14 mouse cellular contexts compared by ENCODE assay signal in the genomic region with DNA sequence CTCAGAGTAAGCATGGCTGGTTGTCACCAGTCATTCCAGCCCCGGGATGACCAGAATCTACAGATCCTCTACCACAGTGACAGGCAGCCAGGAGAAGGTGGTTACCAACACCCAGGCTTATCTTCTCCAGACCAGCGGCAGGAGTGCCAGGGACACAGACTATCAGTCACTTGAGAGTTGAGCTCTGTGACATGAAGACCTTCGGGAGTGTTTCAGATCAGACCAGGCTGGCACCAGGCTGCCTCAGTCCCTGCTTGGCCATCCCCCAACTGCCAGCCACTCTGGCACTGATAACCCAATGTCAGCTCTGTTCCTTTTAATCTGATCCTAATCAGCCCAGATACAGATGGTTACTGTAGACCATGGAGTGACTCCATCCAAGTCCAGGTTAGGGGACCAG. TPM values are rescaled to one million over a fixed set of nuclear protein-coding genes. Genes with fewer than 3 reads are reported as not detected.
A peak's percentile ranks its signal among the peaks of the same experiment; 100 is the strongest.
DNase-seq lines count a peak whose midpoint lies in the region; ATAC-seq lines count a peak whose summit lies in the region.
"Had no signal": no experiment of that assay in that cellular context is flagged by ENCODE, and none has a peak within 500 bp of the region (broad histone marks: within the 10 kb centered on the region; RNA-seq: fewer than 3 reads in every experiment).

No protein-coding gene starts in this region.

- no peaks in the 10 kb centered on the region; the same call in 1 of the 2 replicates for H3K9me3 ChIP-seq in kidney, embryonic 15.5 days (replicated peaks)
- peaks cover 4% of the 10 kb centered on the region for H3K9me3 ChIP-seq in liver, embryonic 12.5 days (replicated peaks)
- H3K9me3 ChIP-seq: heart, embryonic 15.5 days; limb, embryonic 15.5 days had no signal

- H3K4me2 ChIP-seq in kidney, embryonic 15.5 days = no peak overlapping the region
- H3K4me2 ChIP-seq in liver, embryonic 12.5 days = peak overlapping the region; percentile 50
- H3K4me2 ChIP-seq: heart, embryonic 15.5 days; limb, embryonic 15.5 days; midbrain, embryonic 12.5 days had no signal

- H3K9ac ChIP-seq in kidney, embryonic 15.5 days = no peak overlapping the region
- H3K9ac ChIP-seq in liver, embryonic 12.5 days = peak overlapping the region; percentile 58
- H3K9ac ChIP-seq: heart, embryonic 15.5 days; limb, embryonic 15.5 days; midbrain, embryonic 12.5 days had no signal

- no peak for DNase-seq in kidney, adult 11 months
- DNase-seq in c-Kit-positive CD71-positive TER-119-positive erythroid progenitor cells, embryonic 14.5 days (ENCODE audit: low spot score) = peak; percentile 88
- peak; percentile 71 to 83 for DNase-seq in spleen, postnatal 36 days (ENCODE audit: low spot score in 2 of 2)
- no peak for DNase-seq in gastrocnemius, postnatal 10 days

- H3K4me3 ChIP-seq in kidney, embryonic 15.5 days (replicated peaks) = no peak overlapping the region
- peak overlapping the region; percentile 2; the same call in 1 of the 2 replicates for H3K4me3 ChIP-seq in liver, embryonic 12.5 days
- H3K4me3 ChIP-seq: heart, embryonic 15.5 days; left cerebral cortex, adult 2 months; limb, embryonic 15.5 days; midbrain, embryonic 12.5 days had no signal

- WGBS in kidney, embryonic 15.5 days = 90% methylated on average over 3 of the region's 3 CpGs
- WGBS in liver, embryonic 12.5 days (ENCODE audit: insufficient replicate concordance) = 27% methylated on average over 3 of the region's 3 CpGs

- peak; percentile 75 for ATAC-seq in kidney, embryonic 15.5 days (replicated peaks; ENCODE audit: low FRiP score)
- peak; percentile 91 for ATAC-seq in liver, embryonic 12.5 days
- no peak for ATAC-seq in frontal cortex, adult (ENCODE audit: low TSS enrichment)
- ATAC-seq: hindbrain, postnatal 0 days had no signal

- no peaks in the 10 kb centered on the region for H3K4me1 ChIP-seq in kidney, embryonic 15.5 days
- peaks cover 64% of the 10 kb centered on the region for H3K4me1 ChIP-seq in liver, embryonic 12.5 days
- H3K4me1 ChIP-seq: heart, embryonic 15.5 days; limb, embryonic 15.5 days; midbrain, embryonic 12.5 days had no signal

- no peaks in the 10 kb centered on the region for H3K27me3 ChIP-seq in kidney, embryonic 15.5 days
- 0 out of 2 replicates have a peak, but pooled peaks cover 4% of the 10 kb centered on the region for H3K27me3 ChIP-seq in liver, embryonic 12.5 days (replicated peaks)
- H3K27me3 ChIP-seq: limb, embryonic 15.5 days; midbrain, embryonic 12.5 days had no signal

- no peak overlapping the region for H3K27ac ChIP-seq in kidney, embryonic 15.5 days
- peak overlapping the region; percentile 94 for H3K27ac ChIP-seq in liver, embryonic 12.5 days
- H3K27ac ChIP-seq: heart, embryonic 15.5 days; hindbrain, postnatal 0 days; left cerebral cortex, adult 2 months; limb, embryonic 15.5 days; midbrain, embryonic 12.5 days had no signal

- no peaks in the 10 kb centered on the region for H3K36me3 ChIP-seq in kidney, embryonic 15.5 days
- H3K36me3 ChIP-seq in liver, embryonic 12.5 days = no peaks in the 10 kb centered on the region
- H3K36me3 ChIP-seq: heart, embryonic 15.5 days; limb, embryonic 15.5 days; midbrain, embryonic 12.5 days had no signal

RNA-seq across cellular contexts. Expression of a gene that starts 3.8 kb away (rescaled TPM):
- 2.0 and 5.1 TPM in 2 replicates for polyA plus RNA-seq in kidney, embryonic 15.5 days (2015; fragmentation: Nextera tagmentation; extraction: Ambion mirVana)
- polyA plus RNA-seq in liver, embryonic 12.5 days (2016; fragmentation: Nextera tagmentation; extraction: Ambion mirVana) = 208 TPM in 2 replicates
- under 1 TPM in 1 of 2 experiments, not detected in 1; 0.84 TPM for total RNA-seq in gastrocnemius, postnatal 10 days (2021)
- total RNA-seq: CH12.LX; hindbrain, postnatal 0 days; left cerebral cortex, adult 2 months had no signal
- polyA plus RNA-seq: hindbrain, postnatal 0 days had no signal

RNA-seq across cellular contexts. Expression of a gene that starts 12.6 kb away (rescaled TPM):
- polyA plus RNA-seq in kidney, embryonic 15.5 days (2015; fragmentation: Nextera tagmentation; extraction: Ambion mirVana) = not detected in 2 replicates
- not detected in 2 replicates for polyA plus RNA-seq in liver, embryonic 12.5 days (2016; fragmentation: Nextera tagmentation; extraction: Ambion mirVana)
- not detected for total RNA-seq in gastrocnemius, postnatal 10 days (2021)
- total RNA-seq: CH12.LX; hindbrain, postnatal 0 days; left cerebral cortex, adult 2 months had no signal
- polyA plus RNA-seq: embryonic facial prominence, embryonic 14.5 days; heart, embryonic 15.5 days; hindbrain, postnatal 0 days; limb, embryonic 15.5 days; midbrain, embryonic 12.5 days had no signal

RNA-seq across cellular contexts. Expression of a gene that starts 13.1 kb away (rescaled TPM):
- polyA plus RNA-seq in kidney, embryonic 15.5 days (2015; fragmentation: Nextera tagmentation; extraction: Ambion mirVana) = 23.3 and 26.1 TPM in 2 replicates
- 8.5 and 9.8 TPM in 2 replicates for polyA plus RNA-seq in liver, embryonic 12.5 days (2016; fragmentation: Nextera tagmentation; extraction: Ambion mirVana)
- total RNA-seq in gastrocnemius, postnatal 10 days (2021) = 1 to 10 TPM; 7.4 to 8.6 TPM

RNA-seq across cellular contexts. Expression of a gene that starts 27.6 kb away (rescaled TPM):
- polyA plus RNA-seq in kidney, embryonic 15.5 days (2015; fragmentation: Nextera tagmentation; extraction: Ambion mirVana) = 39.3 and 45.6 TPM in 2 replicates
- 0.28 and 0.49 TPM in 2 replicates for polyA plus RNA-seq in liver, embryonic 12.5 days (2016; fragmentation: Nextera tagmentation; extraction: Ambion mirVana)
- not detected for total RNA-seq in gastrocnemius, postnatal 10 days (2021)
- total RNA-seq: hindbrain, postnatal 0 days; left cerebral cortex, adult 2 months had no signal
- polyA plus RNA-seq: hindbrain, postnatal 0 days had no signal

Comparison
In these comparisons a context has a peak if more than half of its experiments do, and no peak if none do; other contexts are left out.
1. DNase-seq: peak in c-Kit-positive CD71-positive TER-119-positive erythroid progenitor cells, embryonic 14.5 days (single experiment) and spleen, postnatal 36 days (2 of 2); none in kidney, adult 11 months (single experiment) and gastrocnemius, postnatal 10 days (single experiment).
2. RNA of a gene that starts 3.8 kb away (polyA plus RNA-seq): 208 TPM in liver, embryonic 12.5 days; 2.0 to 5.1 TPM in kidney, embryonic 15.5 days; every median in the first group is over 10 times any median in the second.